17 mouse cellular contexts compared by ENCODE assay signal in genomic region chr16:52988852-52989397, GRCm38 (mm10).
DNase-seq lines count a peak whose midpoint lies in the region; ATAC-seq and TF ChIP-seq lines count a peak whose summit lies in the region.
"Had no signal": no experiment of that assay in that cellular context is flagged by ENCODE, and none has a peak within 500 bp of the region (broad histone marks: within the 10 kb centered on the region; RNA-seq: fewer than 3 reads in every experiment).

No protein-coding gene starts in this region.

- TF ChIP-seq CTCF in hindbrain, postnatal 0 days (IDR thresholded peaks at IDR 0.05; ENCODE audit: low read depth), result no peak

- no peak for ATAC-seq in hindbrain, postnatal 0 days
- no peak for ATAC-seq in hindbrain, embryonic 14.5 days (ENCODE audit: low FRiP score)
- ATAC-seq in embryonic facial prominence, embryonic 12.5 days (ENCODE audit: insufficient number of reproducible peaks, insufficient read depth, low FRiP score, low TSS enrichment), result no peak
- ATAC-seq in limb, embryonic 12.5 days (ENCODE audit: insufficient number of reproducible peaks, insufficient read depth, low FRiP score, low TSS enrichment, low read depth), result peak; percentile 79
- ATAC-seq: forebrain, postnatal 0 days; inflammation-experienced regulatory T-cells, adult 6 months had no signal

- 69% methylated on average over 1 of the region's 1 CpGs for WGBS in hindbrain, postnatal 0 days
- 83% methylated on average over 1 of the region's 1 CpGs for WGBS in hindbrain, embryonic 14.5 days
- 46% methylated on average over 1 of the region's 1 CpGs for WGBS in embryonic facial prominence, embryonic 12.5 days
- 17% methylated on average over 1 of the region's 1 CpGs for WGBS in limb, embryonic 12.5 days

- H3K4me1 ChIP-seq in hindbrain, postnatal 0 days (ENCODE audit: insufficient read depth, low read length), result no peaks in the 10 kb centered on the region
- H3K4me1 ChIP-seq in hindbrain, embryonic 14.5 days (replicated peaks; ENCODE audit: control insufficient read depth, insufficient read depth, low read length), result no peaks in the 10 kb centered on the region
- H3K4me1 ChIP-seq in embryonic facial prominence, embryonic 12.5 days, result peaks cover 5% of the 10 kb centered on the region; the same call in 1 of the 2 replicates
- no peaks in the 10 kb centered on the region for H3K4me1 ChIP-seq in limb, embryonic 12.5 days (replicated peaks)
- H3K4me1 ChIP-seq: hindbrain, embryonic 10.5 days; liver, embryonic 13.5 days had no signal

- no peak overlapping the region for H3K4me3 ChIP-seq in hindbrain, postnatal 0 days (ENCODE audit: low read length)
- H3K4me3 ChIP-seq in hindbrain, embryonic 14.5 days (replicated peaks; ENCODE audit: low read length), result no peak overlapping the region
- H3K4me3 ChIP-seq in embryonic facial prominence, embryonic 12.5 days, result no peak overlapping the region
- no peak overlapping the region for H3K4me3 ChIP-seq in limb, embryonic 12.5 days (replicated peaks)
- H3K4me3 ChIP-seq: hindbrain, embryonic 10.5 days; layer of hippocampus, adult 2 months; liver, embryonic 13.5 days had no signal

- no peak overlapping the region for H3K27ac ChIP-seq in hindbrain, postnatal 0 days
- H3K27ac ChIP-seq in hindbrain, embryonic 14.5 days, result no peak overlapping the region
- H3K27ac ChIP-seq in embryonic facial prominence, embryonic 12.5 days, result 0 out of 2 replicates have a peak overlapping the region, but pooled peaks have one; percentile 36
- H3K27ac ChIP-seq in limb, embryonic 12.5 days, result 0 out of 2 replicates have a peak overlapping the region, but pooled peaks have one; percentile 3
- H3K27ac ChIP-seq: hindbrain, embryonic 10.5 days; layer of hippocampus, adult 2 months; liver, embryonic 13.5 days had no signal

- no peaks in the 10 kb centered on the region for H3K9me3 ChIP-seq in hindbrain, postnatal 0 days (ENCODE audit: low read length)
- no peaks in the 10 kb centered on the region for H3K9me3 ChIP-seq in hindbrain, embryonic 14.5 days (ENCODE audit: control insufficient read depth, low read length)
- H3K9me3 ChIP-seq in embryonic facial prominence, embryonic 12.5 days, result no peaks in the 10 kb centered on the region
- H3K9me3 ChIP-seq in limb, embryonic 12.5 days, result no peaks in the 10 kb centered on the region
- H3K9me3 ChIP-seq: hindbrain, embryonic 10.5 days; liver, embryonic 13.5 days had no signal

- no peak overlapping the region for H3K4me2 ChIP-seq in hindbrain, postnatal 0 days (ENCODE audit: low read depth, low read length)
- no peak overlapping the region for H3K4me2 ChIP-seq in hindbrain, embryonic 14.5 days (replicated peaks)
- H3K4me2 ChIP-seq in embryonic facial prominence, embryonic 12.5 days (replicated peaks), result no peak overlapping the region
- H3K4me2 ChIP-seq in limb, embryonic 12.5 days, result no peak overlapping the region
- H3K4me2 ChIP-seq: liver, embryonic 13.5 days; lung, embryonic 14.5 days had no signal

- DNase-seq in hindbrain, postnatal 0 days (ENCODE audit: low spot score), result peak; percentile 4
- DNase-seq in hindbrain, embryonic 14.5 days (ENCODE audit: low spot score), result no peak
- DNase-seq in embryo, embryonic 10.5 days (ENCODE audit: low spot score), result peak; percentile 26
- no peak for DNase-seq in right cerebral cortex, postnatal 25 days
- no peak for DNase-seq in thymus, postnatal 36 days
- DNase-seq: adrenal gland, postnatal 10 days; cerebellum, adult 11-12 months; forebrain, postnatal 0 days; kidney, adult 2 months; kidney, postnatal 10 days; liver, embryonic 13.5 days; lung, embryonic 14.5 days had no signal

- no peaks in the 10 kb centered on the region for H3K27me3 ChIP-seq in hindbrain, postnatal 0 days (ENCODE audit: insufficient read depth, low read length)
- H3K27me3 ChIP-seq in hindbrain, embryonic 14.5 days (ENCODE audit: control insufficient read depth, insufficient read depth, low read length), result no peaks in the 10 kb centered on the region
- H3K27me3 ChIP-seq in embryonic facial prominence, embryonic 12.5 days, result no peaks in the 10 kb centered on the region
- no peaks in the 10 kb centered on the region for H3K27me3 ChIP-seq in limb, embryonic 12.5 days
- H3K27me3 ChIP-seq: liver, embryonic 13.5 days had no signal

- H3K9ac ChIP-seq in hindbrain, postnatal 0 days (replicated peaks; ENCODE audit: low read length), result no peak overlapping the region
- H3K9ac ChIP-seq in hindbrain, embryonic 14.5 days, result no peak overlapping the region
- H3K9ac ChIP-seq in embryonic facial prominence, embryonic 12.5 days, result no peak overlapping the region
- no peak overlapping the region for H3K9ac ChIP-seq in limb, embryonic 12.5 days (replicated peaks)
- H3K9ac ChIP-seq: forebrain, postnatal 0 days; liver, embryonic 13.5 days; lung, embryonic 14.5 days had no signal

- H3K36me3 ChIP-seq in hindbrain, postnatal 0 days (ENCODE audit: insufficient read depth, low read length), result no peaks in the 10 kb centered on the region
- H3K36me3 ChIP-seq in hindbrain, embryonic 14.5 days (replicated peaks; ENCODE audit: control insufficient read depth, insufficient read depth), result no peaks in the 10 kb centered on the region
- no peaks in the 10 kb centered on the region for H3K36me3 ChIP-seq in embryonic facial prominence, embryonic 12.5 days
- H3K36me3 ChIP-seq in limb, embryonic 12.5 days, result no peaks in the 10 kb centered on the region
- H3K36me3 ChIP-seq: hindbrain, embryonic 10.5 days; liver, embryonic 13.5 days had no signal

Comparison
In these comparisons a context has a peak if more than half of its experiments do, and no peak if none do; other contexts are left out.
1. DNase-seq: peak in hindbrain, postnatal 0 days (single experiment) and embryo, embryonic 10.5 days (single experiment); none in hindbrain, embryonic 14.5 days (single experiment), right cerebral cortex, postnatal 25 days (single experiment) and thymus, postnatal 36 days (0 of 2).
2. H3K27ac ChIP-seq: peak in embryonic facial prominence, embryonic 12.5 days (single experiment) and limb, embryonic 12.5 days (single experiment); none in hindbrain, postnatal 0 days (single experiment) and hindbrain, embryonic 14.5 days (single experiment).